Mouse (Mus musculus) heart, embryonic 16.5 days (tissue): ENCODE measurements at regions not wholly inside any gene's neighbourhood (a gene's known extent, or its start where the extent isn't known, plus 50 kb on each side); places are given as distances from the start of the nearest gene placed in this dataset.

ENCODE experiments used
- ATAC-seq: fragments of 200-750 bp; cut with Nextera tagmentation; replicated peaks from 2 replicates; pipeline ENCODE4 v1.8.0; 2017; ENCODE audit warnings: moderate number of reproducible peaks; ENCODE audit not compliant: insufficient read depth, low FRiP score; ENCODE audit errors: extremely low read depth
- H3K27ac ChIP-seq: fragments of 300-500 bp; sonication (generic); 2 replicates; pipeline ENCODE4 v1.5.1; 2014; ENCODE audit warnings: mild to moderate bottlenecking, low read length, control low read depth, moderate library complexity
- H3K27me3 ChIP-seq: fragments of 300-500 bp; sonication (generic); 2 replicates; pipeline ENCODE4 v1.6.1; 2014; ENCODE audit warnings: low read length, mixed read lengths; ENCODE audit not compliant: control insufficient read depth, insufficient read depth
- H3K36me3 ChIP-seq: fragments of 300-500 bp; sonication (generic); 2 replicates; pipeline ENCODE4 v1.6.1; 2014; ENCODE audit not compliant: control insufficient read depth, insufficient read depth
- H3K4me1 ChIP-seq: fragments of 300-500 bp; sonication (generic); 2 replicates; pipeline ENCODE4 v1.6.1; 2014; ENCODE audit warnings: low read length, mixed read lengths; ENCODE audit not compliant: control insufficient read depth, insufficient read depth
- H3K4me2 ChIP-seq: fragments of 300-500 bp; sonication (generic); 2 replicates; pipeline ENCODE4 v1.6.1; 2014; ENCODE audit warnings: low read depth, mild to moderate bottlenecking, control low read depth, low read length
- H3K4me3 ChIP-seq: fragments of 300-500 bp; sonication (generic); 2 replicates; pipeline ENCODE4 v1.5.1; 2014; ENCODE audit warnings: mild to moderate bottlenecking, control low read depth, low read length
- H3K9ac ChIP-seq: fragments of 300-500 bp; sonication (generic); 2 replicates; pipeline ENCODE4 v1.6.1; 2014; ENCODE audit warnings: low read length, control low read depth
- H3K9me3 ChIP-seq: fragments of 300-500 bp; sonication (generic); replicated peaks from 2 replicates; pipeline ENCODE4 v1.6.1; 2016; ENCODE audit warnings: low read length; ENCODE audit not compliant: control insufficient read depth
- WGBS: fragments of 180-500 bp; shearing (Covaris S2); extraction: QIAGEN DNeasy Blood & Tissue Kit; methylation state at CpG from one replicate; pipeline ENCODE4 v1.1.7; 2014; 5-methylcytosine and 5-hydroxymethylcytosine counted together

DNA sequence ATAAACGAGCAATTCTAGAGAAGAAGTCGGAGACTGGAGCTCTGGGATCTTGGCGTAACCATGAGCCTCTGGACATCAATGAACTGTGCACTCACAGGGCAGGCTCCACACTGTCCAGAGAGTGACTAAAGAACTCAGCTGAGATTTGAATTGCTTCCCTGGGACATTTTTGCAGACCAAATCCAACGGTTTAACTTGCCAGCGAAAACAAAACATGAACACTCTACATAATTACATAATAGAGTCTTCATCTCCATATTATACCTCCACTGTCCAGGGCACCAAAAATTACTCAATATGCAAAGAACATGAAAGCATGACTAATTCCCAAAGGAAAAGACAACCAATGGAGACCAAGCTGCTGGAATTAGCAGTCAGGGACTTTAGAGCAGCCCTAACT is 119.9 kb upstream of the Mrps22 start:
- ATAC-seq, result no peak
- Histone ChIP-seq H3K4me1 (no peaks in the 10 kb centered on the region), H3K27ac (no peak overlapping the region), H3K27me3 (no peaks in the 10 kb centered on the region), H3K4me2 (no peak overlapping the region), H3K9ac (no peak overlapping the region), H3K36me3 (no peaks in the 10 kb centered on the region), H3K4me3 (no peak overlapping the region), H3K9me3 (no peaks in the 10 kb centered on the region)
- 82% methylated on average over 5 of the region's 5 CpGs for WGBS

GRCm38 (mm10) chr9:98717701-98718270 is 116.3 kb upstream of the Mrps22 start:
- 61% methylated on average over 11 of the region's 11 CpGs for WGBS
- Histone ChIP-seq H3K27ac (no peak overlapping the region), H3K4me3 (no peak overlapping the region), H3K27me3 (no peaks in the 10 kb centered on the region), H3K4me1 (no peaks in the 10 kb centered on the region), H3K9me3 (no peaks in the 10 kb centered on the region), H3K36me3 (no peaks in the 10 kb centered on the region), H3K9ac (no peak overlapping the region), H3K4me2 (no peak overlapping the region)
- no peak for ATAC-seq

GRCm38 (mm10) chr9:98714661-98715060 is 113.2 kb upstream of the Mrps22 start:
- Histone ChIP-seq H3K4me2 (no peak overlapping the region), H3K4me3 (no peak overlapping the region), H3K4me1 (no peaks in the 10 kb centered on the region), H3K27me3 (no peaks in the 10 kb centered on the region), H3K27ac (no peak overlapping the region), H3K9ac (no peak overlapping the region), H3K9me3 (no peaks in the 10 kb centered on the region), H3K36me3 (no peaks in the 10 kb centered on the region)
- ATAC-seq, result no peak
- WGBS, result 64% methylated on average over 9 of the region's 9 CpGs

DNA sequence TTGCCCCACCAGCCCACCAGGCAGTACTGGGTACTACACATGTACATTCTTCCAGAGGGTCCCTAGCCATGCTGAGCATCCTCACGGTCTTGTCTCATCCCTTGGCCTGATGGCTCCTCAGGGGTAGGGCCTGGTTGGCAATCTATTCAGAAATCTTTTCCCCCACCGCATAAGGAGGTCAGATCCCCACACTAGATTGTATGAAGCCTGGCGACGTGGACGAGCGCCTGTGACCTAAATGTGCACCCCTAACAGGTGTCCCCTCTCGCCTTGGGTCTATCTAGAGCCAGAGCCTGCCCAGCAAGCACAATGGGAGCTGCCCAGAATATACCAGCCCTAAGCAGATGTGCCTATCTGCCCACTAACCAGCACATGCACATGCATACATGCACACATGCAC is 111.4 kb upstream of the Mrps22 start:
- Histone ChIP-seq H3K4me3 (no peak overlapping the region), H3K4me1 (no peaks in the 10 kb centered on the region), H3K36me3 (no peaks in the 10 kb centered on the region), H3K9me3 (no peaks in the 10 kb centered on the region), H3K27me3 (no peaks in the 10 kb centered on the region), H3K9ac (no peak overlapping the region), H3K27ac (no peak overlapping the region), H3K4me2 (no peak overlapping the region)
- 88% methylated on average over 7 of the region's 7 CpGs for WGBS
- ATAC-seq, result no peak

DNA sequence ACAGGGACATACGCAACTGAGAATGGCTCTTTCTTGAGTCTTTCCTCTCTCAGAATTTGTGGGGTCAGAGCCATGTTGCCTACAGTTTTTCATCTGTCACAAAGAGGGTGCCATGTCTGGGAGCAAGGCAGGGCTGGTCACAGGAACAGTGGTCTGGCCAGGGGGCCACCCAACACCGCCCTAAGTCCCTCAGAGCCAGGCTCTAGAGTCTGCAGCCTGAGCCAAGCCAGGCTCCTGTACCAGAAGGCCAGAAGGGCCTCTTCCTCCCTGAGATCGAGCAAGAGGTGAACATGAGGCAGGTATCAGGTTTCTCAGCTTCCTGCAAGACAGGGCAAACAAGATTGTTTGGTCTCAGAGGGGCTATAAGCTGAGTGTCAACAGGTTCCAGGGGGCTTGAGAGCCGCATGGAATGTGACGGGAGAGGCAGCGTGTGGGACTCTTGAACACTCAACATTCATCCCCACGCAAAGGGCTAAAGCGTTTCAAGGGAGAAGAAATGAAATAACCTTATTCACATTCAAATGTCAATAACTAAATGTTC is 110.6 kb upstream of the Mrps22 start:
- Histone ChIP-seq H3K27me3 (no peaks in the 10 kb centered on the region), H3K4me1 (no peaks in the 10 kb centered on the region), H3K9me3 (no peaks in the 10 kb centered on the region), H3K4me2 (no peak overlapping the region), H3K9ac (no peak overlapping the region), H3K27ac (no peak overlapping the region), H3K4me3 (no peak overlapping the region), H3K36me3 (no peaks in the 10 kb centered on the region)
- ATAC-seq, result no peak
- WGBS, result 69% methylated on average over 8 of the region's 8 CpGs

GRCm38 (mm10) chr9:98710155-98710710 is 108.8 kb upstream of the Mrps22 start:
- Histone ChIP-seq H3K27ac (no peak overlapping the region), H3K36me3 (no peaks in the 10 kb centered on the region), H3K9ac (no peak overlapping the region), H3K27me3 (no peaks in the 10 kb centered on the region), H3K4me2 (no peak overlapping the region), H3K4me1 (no peaks in the 10 kb centered on the region), H3K4me3 (no peak overlapping the region), H3K9me3 (no peaks in the 10 kb centered on the region)
- WGBS, result 81% methylated on average over 9 of the region's 9 CpGs
- ATAC-seq, result no peak

- no peak overlapping the region for H3K27ac ChIP-seq
- no peak overlapping the region for H3K9ac ChIP-seq
- no peaks in the 10 kb centered on the region for H3K27me3 ChIP-seq
- no peaks in the 10 kb centered on the region for H3K4me1 ChIP-seq
- no peak for ATAC-seq
- WGBS, result 63% methylated on average over 18 of the region's 18 CpGs
- no peaks in the 10 kb centered on the region for H3K9me3 ChIP-seq
- no peak overlapping the region for H3K4me2 ChIP-seq
- H3K4me3 ChIP-seq, result no peak overlapping the region
- H3K36me3 ChIP-seq, result no peaks in the 10 kb centered on the region
Measured at GRCm38 (mm10) chr9:98708001-98708680, 106.7 kb upstream of the Mrps22 start.

DNA sequence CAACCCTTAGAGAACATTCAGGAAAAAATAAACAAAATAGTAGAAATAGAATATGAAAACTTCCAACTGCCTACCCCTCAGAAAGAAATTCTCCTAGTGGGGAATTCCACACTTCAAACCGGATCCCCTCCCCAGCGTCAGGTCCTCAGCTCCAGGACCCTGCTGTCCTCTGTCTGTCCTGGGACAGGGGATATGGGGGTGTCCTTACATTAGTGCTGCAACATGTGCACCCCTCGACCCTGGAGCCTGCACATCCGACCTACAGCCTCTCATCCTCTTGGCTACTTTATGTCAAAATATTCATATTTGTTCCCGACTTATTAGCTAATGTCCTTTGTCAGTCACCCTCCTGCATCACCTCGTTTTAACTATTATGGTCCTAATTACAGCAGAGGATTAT is 106.0 kb upstream of the Mrps22 start:
- ATAC-seq, result no peak
- no peak overlapping the region for H3K4me3 ChIP-seq
- H3K27me3 ChIP-seq, result no peaks in the 10 kb centered on the region
- no peaks in the 10 kb centered on the region for H3K9me3 ChIP-seq
- 86% methylated on average over 6 of the region's 6 CpGs for WGBS
- H3K27ac ChIP-seq, result no peak overlapping the region
- no peaks in the 10 kb centered on the region for H3K36me3 ChIP-seq
- no peak overlapping the region for H3K9ac ChIP-seq
- no peak overlapping the region for H3K4me2 ChIP-seq
- H3K4me1 ChIP-seq, result no peaks in the 10 kb centered on the region

- H3K9me3 ChIP-seq, result no peaks in the 10 kb centered on the region
- no peak overlapping the region for H3K9ac ChIP-seq
- ATAC-seq, result no peak
- no peaks in the 10 kb centered on the region for H3K36me3 ChIP-seq
- H3K27ac ChIP-seq, result no peak overlapping the region
- H3K4me3 ChIP-seq, result no peak overlapping the region
- H3K4me1 ChIP-seq, result no peaks in the 10 kb centered on the region
- no peak overlapping the region for H3K4me2 ChIP-seq
- 41% methylated on average over 5 of the region's 5 CpGs for WGBS
- no peaks in the 10 kb centered on the region for H3K27me3 ChIP-seq
Measured at GRCm38 (mm10) chr9:98704131-98704530, 102.7 kb upstream of the Mrps22 start.
